Mouse (Mus musculus) Patski (cell line): Measurements from ENCODE around the gene Atg16l2. TPM values are rescaled to one million over a fixed set of nuclear protein-coding genes. Genes with fewer than 3 reads are reported as not detected.

Experiments
- ATAC-seq: fragments of 100-300 bp; one replicate; pipeline ENCODE4 v1.8.0; 2021
- CTCF ChIA-PET: fragments of 350-600 bp; sonication (Branson Sonifier 250); formaldehyde crosslinking; loops from one replicate; lab custom pipeline; 2022; ENCODE audit warnings: inconsistent platforms; lab: Charles Lee
- POLR2A ChIA-PET: fragments of 350-600 bp; sonication (Branson Sonifier 250); formaldehyde crosslinking; loops from one replicate; lab custom pipeline; 2022; ENCODE audit warnings: antibody characterized with exemption, inconsistent platforms; lab: Charles Lee
- DNase-seq: peaks from one replicate; pipeline ENCODE4 v3.0.0-alpha.2; 2011; ENCODE audit warnings: low read depth, low spot score
- H3K27me3 ChIP-seq: fragments of 371-371 bp; one replicate; pipeline ENCODE4 v1.5.1; 2021
- CTCF ChIP-seq: fragments of 100-300 bp; IDR thresholded peaks from one replicate; pipeline ENCODE4 v1.5.1; 2021
- in situ Hi-C: fragments of 300-500 bp; cut with MboI; formaldehyde crosslinking; loops from 3 replicates; pipeline ENCODE4 v1.11.1; 2018; ENCODE audit warnings: low pct_unique_long_range_greater_than_20kb, mixed read lengths
- polyA plus RNA-seq: library from polyadenylated mRNA; unstranded; gene quantifications from one replicate; pipeline ENCODE4 v1.2.3, GENCODE M21; 2021

The Atg16l2 gene
- polyA plus RNA-seq, 1 experiment from 2014 or later: 39.5 TPM

GRCm38 (mm10) chr7:101287820-101288219 is 14.2 kb downstream of the Atg16l2 start:
- CTCF ChIA-PET: interaction anchor here (0.9 to 3.5 kb wide), 14 partner anchors 10 to 345 kb away, joined by 3 to 17 read pairs (median 6); no protein-coding TSS in a partner anchor
- ATAC-seq (no peak), DNase-seq (no peak)
- POLR2A ChIA-PET: interaction anchor here (1.0 to 1.6 kb wide), 2 partner anchors 16 to 227 kb away, joined by 4 to 6 read pairs; no protein-coding TSS in a partner anchor
- H3K27me3 ChIP-seq: no peaks in the 10 kb centered on the region
- TF ChIP-seq CTCF: no peak
- in situ Hi-C loops: no loop called here

GRCm38 (mm10) chr7:101286891-101287290 is 15.2 kb downstream of the Atg16l2 start:
- H3K27me3 ChIP-seq: no peaks in the 10 kb centered on the region
- in situ Hi-C loops: no loop called here
- ChIA-PET CTCF (interaction anchor here (1.3 to 3.5 kb wide), 6 partner anchors 12 to 344 kb away, joined by 3 to 17 read pairs (median 8); no protein-coding TSS in a partner anchor), POLR2A (no interaction called here)
- ATAC-seq (no peak), DNase-seq (no peak)
- TF ChIP-seq CTCF: no peak

- TF ChIP-seq CTCF: no peak
- ChIA-PET CTCF (interaction anchor here (1.0 kb wide), 1 partner anchor 223 kb away, joined by 4 read pairs; no protein-coding TSS in a partner anchor), POLR2A (no interaction called here)
- ATAC-seq (no peak), DNase-seq (no peak)
- no peaks in the 10 kb centered on the region for H3K27me3 ChIP-seq
- in situ Hi-C loops: loop anchor here (5.0 kb wide), 2 partner anchors 217 to 337 kb away; no protein-coding TSS in a partner anchor
Observed at GRCm38 (mm10) chr7:101284504-101284903, 17.5 kb downstream of the Atg16l2 start.

- ATAC-seq (no peak), DNase-seq (no peak)
- POLR2A ChIA-PET: interaction anchor here (0.6 kb wide), 1 partner anchor 24 kb away, joined by 3 read pairs; no protein-coding TSS in a partner anchor
- no peaks in the 10 kb centered on the region for H3K27me3 ChIP-seq
- in situ Hi-C loops: loop anchor here (5.0 kb wide), 2 partner anchors 215 to 335 kb away; no protein-coding TSS in a partner anchor
- CTCF ChIA-PET: interaction anchor here (0.7 to 1.3 kb wide), 2 partner anchors 49 to 340 kb away, joined by 3 read pairs; no protein-coding TSS in a partner anchor
- no peak for TF ChIP-seq CTCF
Observed at GRCm38 (mm10) chr7:101282721-101283120, 19.3 kb downstream of the Atg16l2 start.

GRCm38 (mm10) chr7:101272466-101273160 is 29.4 kb downstream of the Atg16l2 start:
- in situ Hi-C loops: no loop called here
- POLR2A ChIA-PET: interaction anchor here (0.6 to 1.1 kb wide), 2 partner anchors 15 to 607 kb away, joined by 3 to 4 read pairs; no protein-coding TSS in a partner anchor
- ATAC-seq: no peak
- CTCF ChIA-PET: interaction anchor here (1.0 to 1.8 kb wide), 9 partner anchors 11 to 284 kb away, joined by 3 to 7 read pairs (median 4); no protein-coding TSS in a partner anchor
- DNase-seq: no peak
- no peaks in the 10 kb centered on the region for H3K27me3 ChIP-seq
- no peak for TF ChIP-seq CTCF

GRCm38 (mm10) chr7:101271602-101272001 is 30.4 kb downstream of the Atg16l2 start:
- POLR2A ChIA-PET: interaction anchor here (1.1 kb wide), 1 partner anchor 16 kb away, joined by 4 read pairs; no protein-coding TSS in a partner anchor

GRCm38 (mm10) chr7:101267457-101268259 is 34.4 kb downstream of the Atg16l2 start:
- ATAC-seq (no peak), DNase-seq (no peak)
- no peaks in the 10 kb centered on the region for H3K27me3 ChIP-seq
- CTCF ChIA-PET: no interaction called here
- TF ChIP-seq CTCF: no peak
- POLR2A ChIA-PET: no interaction called here
- in situ Hi-C loops: no loop called here

More at GRCm38 (mm10) chr7:101271602-101272001, 30.4 kb downstream of the Atg16l2 start:
- TF ChIP-seq CTCF: peak; percentile 55
- CTCF ChIA-PET: interaction anchor here (0.7 to 1.8 kb wide), 9 partner anchors 10 to 283 kb away, joined by 3 to 7 read pairs (median 4); no protein-coding TSS in a partner anchor
- no peak for ATAC-seq
- DNase-seq: no peak
- in situ Hi-C loops: no loop called here
- no peaks in the 10 kb centered on the region for H3K27me3 ChIP-seq

GRCm38 (mm10) chr7:101263511-101263910 is 38.5 kb downstream of the Atg16l2 start:
- no peaks in the 10 kb centered on the region for H3K27me3 ChIP-seq
- no peak for TF ChIP-seq CTCF
- CTCF ChIA-PET: interaction anchor here (1.5 kb wide), 1 partner anchor 10 kb away, joined by 4 read pairs; no protein-coding TSS in a partner anchor
- ATAC-seq: no peak
- POLR2A ChIA-PET: no interaction called here
- no peak for DNase-seq
- in situ Hi-C loops: no loop called here

GRCm38 (mm10) chr7:101261941-101262546 is 40.0 kb downstream of the Atg16l2 start:
- in situ Hi-C loops: no loop called here
- CTCF ChIA-PET: interaction anchor here (1.4 kb wide), 1 partner anchor 10 kb away, joined by 3 read pairs; no protein-coding TSS in a partner anchor
- POLR2A ChIA-PET: no interaction called here

More at GRCm38 (mm10) chr7:101261941-101262546, 40.0 kb downstream of the Atg16l2 start:
- ATAC-seq (no peak), DNase-seq (no peak)
- no peak for TF ChIP-seq CTCF
- H3K27me3 ChIP-seq: no peaks in the 10 kb centered on the region
